ENCODE assay signal across 8 mouse cellular contexts in genomic region chr1:181256689-181257584, GRCm38 (mm10). TPM values are rescaled to one million over a fixed set of nuclear protein-coding genes. Genes with fewer than 3 reads are reported as not detected.
DNase-seq lines count a peak whose midpoint lies in the region; ATAC-seq and TF ChIP-seq lines count a peak whose summit lies in the region.

No protein-coding gene starts in this region.

- no peaks in the 10 kb centered on the region for H3K27me3 ChIP-seq in CH12.LX (replicated peaks)
- H3K27me3 ChIP-seq in heart, embryonic 14.5 days (ENCODE audit: control insufficient read depth, insufficient read depth, low read length), result no peaks in the 10 kb centered on the region
- no peaks in the 10 kb centered on the region for H3K27me3 ChIP-seq in small intestine, adult 2 months (ENCODE audit: control insufficient read depth, insufficient read depth, low read length)

- H3K36me3 ChIP-seq in CH12.LX (replicated peaks in 1 of 2; ENCODE audit: control insufficient read depth in 1 of 2, insufficient read depth in 1 of 2, low read length in 1 of 2), result no peaks in the 10 kb centered on the region
- H3K36me3 ChIP-seq in heart, embryonic 14.5 days (ENCODE audit: control insufficient read depth, insufficient read depth, low read length), result no peaks in the 10 kb centered on the region
- no peaks in the 10 kb centered on the region for H3K36me3 ChIP-seq in small intestine, adult 2 months (ENCODE audit: control insufficient read depth, insufficient read depth, low read length)

- H3K4me3 ChIP-seq in CH12.LX (replicated peaks in 1 of 3; ENCODE audit: low read depth in 2 of 3, low read length in 2 of 3, poor library complexity in 1 of 3), result peak overlapping the region; percentile 44 to 62 (median 51)
- H3K4me3 ChIP-seq in embryonic fibroblast, embryonic 13.5 days (ENCODE audit: insufficient read depth, low read length), result no peak overlapping the region
- peak overlapping the region; percentile 32 to 47 for H3K4me3 ChIP-seq in heart, embryonic 14.5 days (ENCODE audit: control insufficient read depth in 1 of 2, insufficient read depth in 1 of 2, low read depth in 1 of 2, low read length in 2 of 2)
- H3K4me3 ChIP-seq in small intestine, adult 2 months (ENCODE audit: low read depth, low read length), result peak overlapping the region; percentile 59

- no peaks in the 10 kb centered on the region for H3K79me2 ChIP-seq in CH12.LX (replicated peaks; ENCODE audit: control insufficient read depth, extremely low read depth, insufficient read depth, poor library complexity, severe bottlenecking)

- ATAC-seq in heart, embryonic 14.5 days (ENCODE audit: insufficient number of reproducible peaks, insufficient read depth, low FRiP score, low read depth), result peak; percentile 83
- peak; percentile 75 for ATAC-seq in megakaryocyte, adult 5-6 weeks (ENCODE audit: poor library complexity, severe bottlenecking)

- peak overlapping the region; percentile 95 for H3K27ac ChIP-seq in CH12.LX (ENCODE audit: insufficient read depth, low read depth)
- H3K27ac ChIP-seq in embryonic fibroblast, embryonic 13.5 days (ENCODE audit: insufficient read depth, low read length), result peak overlapping the region; percentile 38
- H3K27ac ChIP-seq in heart, embryonic 14.5 days (replicated peaks in 1 of 2; ENCODE audit: control insufficient read depth in 1 of 2, insufficient read depth in 1 of 2, low read depth in 2 of 2, low read length in 2 of 2), result peak overlapping the region; percentile 70 to 78
- peak overlapping the region; percentile 69 for H3K27ac ChIP-seq in small intestine, adult 2 months (ENCODE audit: insufficient read depth, low read depth, low read length)

- TF ChIP-seq CTCF in CH12.LX (conservative IDR thresholded peaks at IDR 0.05 in 1 of 2, IDR thresholded peaks at IDR 0.05 in 1 of 2; ENCODE audit: low read depth in 2 of 2, low read length in 2 of 2), result no peak
- TF ChIP-seq CTCF in embryonic fibroblast, embryonic 13.5 days (IDR thresholded peaks at IDR 0.05; ENCODE audit: borderline replicate concordance, insufficient read depth, low read length), result no peak
- no peak for TF ChIP-seq CTCF in small intestine, adult 2 months (IDR thresholded peaks at IDR 0.05; ENCODE audit: extremely low read depth, insufficient read length, insufficient replicate concordance, low read depth, low read length)

- H3K4me1 ChIP-seq in CH12.LX (ENCODE audit: control insufficient read depth in 1 of 2, insufficient read depth in 2 of 2), result peaks cover 30 to 65% of the 10 kb centered on the region in 2 experiments
- peaks cover 3% of the 10 kb centered on the region; the same call in 1 of the 2 replicates for H3K4me1 ChIP-seq in embryonic fibroblast, embryonic 13.5 days (ENCODE audit: control insufficient read depth, insufficient read depth, low read length)
- H3K4me1 ChIP-seq in heart, embryonic 14.5 days (ENCODE audit: control insufficient read depth in 2 of 2, insufficient read depth in 2 of 2, low read length in 2 of 2), result peaks cover 29 to 49% of the 10 kb centered on the region in 2 experiments
- H3K4me1 ChIP-seq in small intestine, adult 2 months (ENCODE audit: control insufficient read depth, insufficient read depth, insufficient read length, low read length), result peaks cover 27% of the 10 kb centered on the region

- 14% methylated on average over 33 of the region's 36 CpGs for WGBS in heart, embryonic 14.5 days
- WGBS in small intestine, adult 2 months, result 6% methylated on average over 36 of the region's 36 CpGs

- H3K4me2 ChIP-seq in CH12.LX (ENCODE audit: insufficient read depth, low read depth, poor library complexity, severe bottlenecking), result peak overlapping the region; percentile 89
- peak overlapping the region; percentile 67 for H3K4me2 ChIP-seq in heart, embryonic 14.5 days (ENCODE audit: low read length)

- peak; percentile 84 for DNase-seq in CH12.LX (ENCODE audit: extremely low read depth)
- DNase-seq in adrenal gland, postnatal 10 days, result peak; percentile 92
- DNase-seq in kidney, postnatal 10 days, result peak; percentile 87
- DNase-seq in left cerebral cortex, adult 9 months (ENCODE audit: low spot score in 2 of 2), result no peak

- dilution Hi-C loops in CH12.LX (cut with MboI; ENCODE audit: extremely low pct_ligation_motif_present, extremely low pct_unique_long_range_greater_than_20kb, low sequenced_read_pairs), result no loop called here

- TF ChIP-seq POLR2A in CH12.LX (IDR thresholded peaks at IDR 0.05; ENCODE audit: low read depth, low read length), result peak; percentile 47
- TF ChIP-seq POLR2A in embryonic fibroblast, embryonic 13.5 days (IDR thresholded peaks at IDR 0.05; ENCODE audit: low read depth, low read length), result peak; percentile 59
- no peak for TF ChIP-seq POLR2A in small intestine, adult 2 months (IDR thresholded peaks at IDR 0.05; ENCODE audit: low read depth, low read length)

- TF ChIP-seq EP300 in CH12.LX (IDR thresholded peaks at IDR 0.05; ENCODE audit: low read length), result peak; percentile 8

- H3K9me3 ChIP-seq in CH12.LX (replicated peaks; ENCODE audit: low read length), result no peaks in the 10 kb centered on the region
- H3K9me3 ChIP-seq in heart, embryonic 14.5 days (ENCODE audit: control insufficient read depth, low read length), result no peaks in the 10 kb centered on the region

- no peak for TF ChIP-seq RAD21 in CH12.LX (IDR thresholded peaks at IDR 0.05; ENCODE audit: low read depth, low read length)

- peak overlapping the region; percentile 71 for H3K9ac ChIP-seq in CH12.LX (ENCODE audit: insufficient read depth, low read depth)
- H3K9ac ChIP-seq in heart, embryonic 14.5 days (ENCODE audit: low read length), result peak overlapping the region; percentile 57

- in situ Hi-C loops in CH12.LX (cut with MboI; ENCODE audit: low pct_ligation_motif_present, low pct_unique_long_range_greater_than_20kb, low sequenced_read_pairs), result no loop called here

TF ChIP-seq in CH12.LX, 34 proteins besides CTCF, POLR2A, EP300 and RAD21 (continues in another document):
- TF ChIP-seq JUN (IDR thresholded peaks at IDR 0.05; ENCODE audit: insufficient read depth, low read depth, low read length), result no peak
- TF ChIP-seq E2F4 (IDR thresholded peaks at IDR 0.05; ENCODE audit: insufficient replicate concordance, low read depth, low read length), result no peak
- TF ChIP-seq ZNF384 (IDR thresholded peaks at IDR 0.05; ENCODE audit: low read depth, low read length), result 0 out of 2 replicates have a peak, but pooled peaks have one; percentile 24
- 0 out of 2 replicates have a peak, but pooled peaks have one; percentile 3 for TF ChIP-seq ETS1 (conservative IDR thresholded peaks at IDR 0.05; ENCODE audit: low read depth, low read length)
- TF ChIP-seq NELFE (IDR thresholded peaks at IDR 0.05; ENCODE audit: low read depth, low read length), result peak; percentile 61
- peak; percentile 45 for TF ChIP-seq MAX (IDR thresholded peaks at IDR 0.05; ENCODE audit: low read length)
- TF ChIP-seq USF1 (IDR thresholded peaks at IDR 0.05; ENCODE audit: low read depth, low read length), result no peak
- no peak for TF ChIP-seq MEF2A (IDR thresholded peaks at IDR 0.05; ENCODE audit: borderline replicate concordance, low read depth, low read length)
- TF ChIP-seq MXI1 (IDR thresholded peaks at IDR 0.05; ENCODE audit: low read depth, low read length), result no peak; the same call in none of the 2 replicates
- no peak for TF ChIP-seq USF2 (conservative IDR thresholded peaks at IDR 0.05; ENCODE audit: low read depth, low read length)
- no peak for TF ChIP-seq CHD2 (IDR thresholded peaks at IDR 0.05; ENCODE audit: low read length)
- TF ChIP-seq GABPA (IDR thresholded peaks at IDR 0.05; ENCODE audit: insufficient replicate concordance, low read depth, low read length), result no peak
- no peak for TF ChIP-seq ZC3H11A (IDR thresholded peaks at IDR 0.05; ENCODE audit: low read depth, low read length)
- no peak for TF ChIP-seq CHD1 (IDR thresholded peaks at IDR 0.05; ENCODE audit: low read depth, low read length)
- TF ChIP-seq SMC3 (IDR thresholded peaks at IDR 0.05; ENCODE audit: low read depth, low read length), result no peak
- TF ChIP-seq HCFC1 (IDR thresholded peaks at IDR 0.05; ENCODE audit: low read depth, low read length), result 0 out of 2 replicates have a peak, but pooled peaks have one; percentile 16
- peak; percentile 38 for TF ChIP-seq BHLHE40 (IDR thresholded peaks at IDR 0.05; ENCODE audit: low read depth, low read length)
- TF ChIP-seq PAX5 (IDR thresholded peaks at IDR 0.05; ENCODE audit: low read length), result no peak
- TF ChIP-seq JUND (conservative IDR thresholded peaks at IDR 0.05; ENCODE audit: low read depth, low read length), result no peak
- TF ChIP-seq MAFK (IDR thresholded peaks at IDR 0.05; ENCODE audit: insufficient replicate concordance, low read length), result no peak
- 0 out of 2 replicates have a peak, but pooled peaks have one; percentile 26 for TF ChIP-seq RCOR1 (conservative IDR thresholded peaks at IDR 0.05; ENCODE audit: low read depth, low read length)
- peak; percentile 42; the same call in 1 of the 2 replicates for TF ChIP-seq ZMIZ1 (IDR thresholded peaks at IDR 0.05; ENCODE audit: low read depth, low read length)
- TF ChIP-seq SIN3A (IDR thresholded peaks at IDR 0.05; ENCODE audit: low read length), result peak; percentile 9; the same call in 1 of the 2 replicates
- TF ChIP-seq ELF1 (IDR thresholded peaks at IDR 0.05; ENCODE audit: low read depth, low read length), result peak; percentile 16; the same call in 1 of the 2 replicates
- no peak for TF ChIP-seq TBP (conservative IDR thresholded peaks at IDR 0.05; ENCODE audit: low read depth, low read length)
- TF ChIP-seq TCF12 (IDR thresholded peaks at IDR 0.05; ENCODE audit: low read depth, low read length), result peak; percentile 30
- 0 out of 2 replicates have a peak, but pooled peaks have one; percentile 24 for TF ChIP-seq KAT2A (IDR thresholded peaks at IDR 0.05; ENCODE audit: insufficient replicate concordance, low read length)
- no peak for TF ChIP-seq UBTF (IDR thresholded peaks at IDR 0.05; ENCODE audit: low read depth, low read length)
- TF ChIP-seq MYC (IDR thresholded peaks at IDR 0.05; ENCODE audit: low read depth, low read length), result 0 out of 2 replicates have a peak, but pooled peaks have one; percentile 35
- TF ChIP-seq ZKSCAN1 (IDR thresholded peaks at IDR 0.05; ENCODE audit: borderline replicate concordance, low read depth, low read length), result no peak

RNA-seq across cellular contexts. Expression of gene Wdr26, which starts 45.1 kb away (rescaled TPM):
- 32.4 and 32.9 TPM in 2 replicates for total RNA-seq in CH12.LX (2012; rRNA removed)
- 34.2 and 38.7 TPM in 2 replicates for total RNA-seq in CH12.LX (2014; rRNA removed)
- 50.8 and 65.0 TPM in 2 replicates for polyA plus RNA-seq in CH12.LX (2012; ENCODE audit: insufficient read length, low read depth)
- total RNA-seq in adrenal gland, postnatal 10 days (2021), result 100 to 1,000 TPM; 126 to 138 TPM
- polyA plus RNA-seq in embryonic fibroblast, embryonic 13.5 days (2011; ENCODE audit: insufficient read length, low read depth, missing spikeins), result 144 and 146 TPM in 2 replicates
- polyA plus RNA-seq in heart, embryonic 14.5 days (2014; fragmentation: Nextera tagmentation; extraction: Ambion mirVana), result 46.6 and 47.7 TPM in 2 replicates
- total RNA-seq in megakaryocyte, adult 5-6 weeks (2015), result 257 and 258 TPM in 2 replicates
- 235 and 244 TPM in 2 replicates for total RNA-seq in megakaryocyte, adult 5-6 weeks (2017)
- polyA plus RNA-seq in small intestine, adult 2 months (2012; rRNA removed), result 9.6 and 19.6 TPM in 2 replicates

Comparison
In these comparisons a context has a peak if more than half of its experiments do, and no peak if none do; other contexts are left out.
1. DNase-seq: peak in CH12.LX (single experiment), adrenal gland, postnatal 10 days (single experiment) and kidney, postnatal 10 days (single experiment); none in left cerebral cortex, adult 9 months (0 of 2).
2. H3K27ac ChIP-seq: peak in every context shown above with its lines; median percentile 95 in CH12.LX; 74 in heart, embryonic 14.5 days; 69 in small intestine, adult 2 months; 38 in embryonic fibroblast, embryonic 13.5 days.